Mouse (Mus musculus): ENCODE measurements around the gene Gm21627. TPM values are rescaled to one million over a fixed set of nuclear protein-coding genes. Genes with fewer than 3 reads are reported as not detected.

The Gm21627 gene
- polyA plus RNA-seq (2012; fragmentation: generic; extraction: Trizol): not detected

GRCm38 (mm10) chrY:63228127-63228526, at the start of gene Gm21627:
Gene Gm21627, plus strand, starts transcription at chrY:63228427.

